Mouse (Mus musculus): ENCODE data around the gene Sf3b5. TPM values are rescaled to one million over a fixed set of nuclear protein-coding genes. Genes with fewer than 3 reads are reported as not detected.
A peak's percentile ranks its signal among the peaks of the same experiment; 100 is the strongest.

Sf3b5 gene
- total RNA-seq (2017): 16.9 and 17.4 TPM in 2 replicates

DNA sequence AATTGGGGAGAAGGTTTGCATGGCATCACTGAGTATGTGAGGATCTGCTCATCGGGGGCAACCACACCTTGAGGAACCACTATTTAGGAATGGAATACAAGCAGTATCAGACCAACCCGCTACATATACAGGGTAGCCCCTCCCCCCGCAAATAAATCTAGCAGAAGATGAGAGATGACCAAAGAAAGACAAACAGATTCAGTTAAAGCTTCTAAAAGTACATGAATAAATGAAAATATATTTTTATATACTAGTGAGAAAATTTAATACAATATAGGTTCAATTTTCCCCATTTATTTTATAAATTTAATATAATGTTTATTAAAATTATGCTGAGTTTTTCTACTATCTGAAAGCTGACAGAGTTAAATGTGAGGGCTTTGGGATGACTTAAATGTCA is at the start of gene Sf3b5:
Gene Sf3b5, plus strand, starts transcription at position 301 of the 400 bp plus-strand sequence.
- ATAC-seq (replicated peaks; ENCODE audit: low read depth, poor library complexity, severe bottlenecking): no peak

DNA sequence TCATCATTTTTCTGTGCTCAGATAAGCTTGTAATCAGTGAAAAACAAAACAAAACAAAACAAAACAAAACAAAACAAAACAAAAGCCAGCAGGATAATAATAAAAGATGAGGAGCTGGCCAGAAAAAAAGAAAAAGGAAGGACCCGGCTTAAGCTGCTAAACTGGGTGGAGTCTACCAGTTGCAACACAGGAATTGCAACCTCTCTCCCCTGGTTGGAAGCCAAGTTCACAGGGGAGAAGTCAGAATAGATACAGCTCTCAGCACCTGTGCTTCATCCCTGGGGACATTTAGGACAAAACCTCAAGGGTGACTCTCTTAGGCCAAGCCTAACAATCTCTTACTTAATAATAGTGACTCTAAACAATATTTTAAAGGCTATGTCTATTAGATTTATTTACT is 49.3 kb upstream of the Sf3b5 start:
- peak; percentile 50 for ATAC-seq (replicated peaks; ENCODE audit: low read depth, poor library complexity, severe bottlenecking)

GRCm38 (mm10) chr10:12957271-12957670 is 47.9 kb upstream of the Sf3b5 start:
- ATAC-seq (replicated peaks; ENCODE audit: low read depth, poor library complexity, severe bottlenecking): peak; percentile 58

DNA sequence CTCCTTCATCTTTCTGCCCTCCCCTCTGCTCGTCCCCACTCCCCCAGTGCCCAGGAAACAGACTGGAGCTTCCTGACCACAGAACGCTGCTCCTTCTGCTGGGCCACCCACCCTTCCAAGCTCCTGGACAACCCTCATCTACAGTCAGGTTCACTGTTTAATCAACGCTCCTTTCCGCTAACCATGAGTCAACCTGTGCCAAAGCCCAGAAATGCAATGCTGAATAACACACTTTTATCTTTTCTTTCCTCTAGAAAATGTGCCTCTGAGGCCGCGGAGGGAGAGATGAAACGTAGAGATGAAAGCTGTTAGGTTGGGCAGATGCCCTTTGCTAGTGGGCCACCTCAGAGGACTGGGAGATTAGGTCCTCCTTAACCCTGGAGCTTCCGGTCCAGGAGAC is 43.6 kb upstream of the Sf3b5 start:
- no peak for ATAC-seq (replicated peaks; ENCODE audit: low read depth, poor library complexity, severe bottlenecking)

DNA sequence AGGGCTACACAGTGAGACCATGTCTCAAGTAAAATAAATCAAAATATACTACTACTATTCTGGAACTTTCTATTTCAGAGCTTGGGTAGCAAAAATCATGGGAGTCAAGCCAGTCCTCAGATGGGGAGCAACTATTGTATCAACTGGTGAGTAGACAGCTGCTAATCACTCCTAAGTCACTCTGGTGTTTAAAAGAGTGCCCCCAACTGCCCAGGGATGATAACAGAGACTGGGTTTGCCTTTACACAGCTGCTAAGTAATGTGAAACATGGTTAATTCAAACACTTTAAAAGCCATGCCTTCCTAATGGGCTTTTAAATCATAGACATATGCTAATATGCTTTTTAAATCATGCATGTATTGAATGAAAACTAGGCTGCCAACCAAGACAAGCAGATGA is 42.9 kb upstream of the Sf3b5 start:
- peak; percentile 33; the same call in 1 of the 2 replicates for ATAC-seq (replicated peaks; ENCODE audit: low read depth, poor library complexity, severe bottlenecking)

GRCm38 (mm10) chr10:12963362-12964147 is 41.6 kb upstream of the Sf3b5 start:
- ATAC-seq (replicated peaks; ENCODE audit: low read depth, poor library complexity, severe bottlenecking): peak; percentile 3; the same call in 1 of the 2 replicates

GRCm38 (mm10) chr10:12964151-12965075 is 40.7 kb upstream of the Sf3b5 start, which contains the start of gene Stx11:
Gene Stx11, minus strand, starts transcription at chr10:12964298.
- ATAC-seq (replicated peaks; ENCODE audit: low read depth, poor library complexity, severe bottlenecking): peak; percentile 74

GRCm38 (mm10) chr10:12965669-12966180 is 39.4 kb upstream of the Sf3b5 start:
- no peak for ATAC-seq (replicated peaks; ENCODE audit: low read depth, poor library complexity, severe bottlenecking)

DNA sequence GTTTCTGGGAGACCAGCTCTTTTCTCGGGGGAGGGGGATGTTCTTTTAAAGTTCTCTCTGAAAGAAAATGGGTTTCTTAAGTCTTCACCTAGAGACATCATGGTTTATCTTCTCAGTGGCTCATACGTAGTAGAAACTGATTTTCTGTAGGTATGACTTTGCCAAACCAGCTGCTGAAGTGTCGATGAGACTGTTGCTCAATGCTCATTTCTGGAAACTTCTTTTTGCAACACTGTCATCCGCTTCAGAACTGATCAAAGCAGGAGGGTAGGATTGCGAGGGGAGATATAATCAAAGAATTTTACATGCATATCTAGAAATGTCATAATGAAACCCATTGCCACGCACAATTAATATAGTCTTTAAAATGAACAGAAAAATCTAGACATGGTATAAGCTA is 30.6 kb upstream of the Sf3b5 start:
- ATAC-seq (replicated peaks; ENCODE audit: low read depth, poor library complexity, severe bottlenecking): no peak

GRCm38 (mm10) chr10:12975461-12975860 is 29.7 kb upstream of the Sf3b5 start:
- ATAC-seq (replicated peaks; ENCODE audit: low read depth, poor library complexity, severe bottlenecking): peak; percentile 94

- ATAC-seq (replicated peaks; ENCODE audit: low read depth, poor library complexity, severe bottlenecking): no peak
Measured at GRCm38 (mm10) chr10:12975957-12976356, 29.2 kb upstream of the Sf3b5 start.

DNA sequence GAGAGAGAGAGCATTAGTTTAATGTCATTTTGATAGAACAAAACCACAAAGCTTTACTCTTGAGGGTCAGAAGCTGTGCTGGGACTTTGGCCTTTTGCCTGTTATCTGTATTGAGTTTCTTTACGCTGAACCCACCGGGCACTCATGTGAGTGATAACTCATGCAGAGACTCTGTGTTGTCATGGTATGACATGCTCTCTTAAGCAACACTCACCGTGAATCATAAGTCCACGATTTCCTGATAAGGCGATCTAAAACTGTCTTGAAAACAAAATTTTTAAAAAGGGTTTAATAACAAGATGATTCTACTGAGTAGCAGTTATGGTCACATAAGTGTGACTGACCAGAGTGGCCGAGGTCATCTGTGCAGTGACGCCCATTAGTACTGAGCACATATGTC is 28.6 kb upstream of the Sf3b5 start:
- no peak for ATAC-seq (replicated peaks; ENCODE audit: low read depth, poor library complexity, severe bottlenecking)

DNA sequence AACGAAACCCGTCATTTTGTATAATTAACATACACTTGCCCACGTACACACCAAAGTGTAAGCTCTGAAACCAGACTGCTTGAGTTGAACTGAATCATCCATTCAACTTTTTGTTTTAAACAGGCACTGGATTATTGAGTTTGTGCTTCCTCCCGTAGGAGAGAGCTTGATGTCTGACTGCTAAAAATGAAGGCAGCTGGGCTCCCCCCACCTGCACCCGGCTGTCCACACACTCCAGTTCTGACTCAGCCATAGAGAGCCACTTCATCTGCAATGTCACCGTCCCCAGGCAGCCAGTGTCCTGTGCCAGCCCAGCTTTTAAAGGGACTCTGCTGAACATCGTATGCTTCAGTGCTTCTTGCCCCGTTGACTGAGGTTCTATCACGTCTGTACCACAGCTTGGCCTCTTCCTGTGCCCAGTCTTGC is 27.3 kb upstream of the Sf3b5 start:
- no peak for ATAC-seq (replicated peaks; ENCODE audit: low read depth, poor library complexity, severe bottlenecking)

- ATAC-seq (replicated peaks; ENCODE audit: low read depth, poor library complexity, severe bottlenecking): no peak
Measured at GRCm38 (mm10) chr10:12981071-12981470, 24.1 kb upstream of the Sf3b5 start.

DNA sequence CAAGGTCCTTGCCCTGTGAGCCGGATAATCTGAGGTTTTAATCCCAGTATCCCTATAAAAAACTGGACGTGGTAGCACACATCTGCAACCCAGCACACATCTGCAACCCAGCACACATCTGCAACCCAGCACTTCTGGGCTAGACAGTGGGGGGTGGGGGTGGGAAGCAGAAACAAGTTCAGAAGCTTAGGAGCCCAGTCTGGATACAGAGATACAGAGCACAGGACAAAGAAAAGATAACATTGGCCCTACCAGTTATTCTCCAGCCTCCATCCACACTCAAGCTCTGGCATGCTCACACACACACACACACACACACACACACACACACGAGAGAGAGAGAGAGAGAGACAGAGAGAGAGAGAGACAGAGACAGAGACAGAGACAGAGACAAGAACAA is 21.6 kb upstream of the Sf3b5 start:
- ATAC-seq (replicated peaks; ENCODE audit: low read depth, poor library complexity, severe bottlenecking): no peak

GRCm38 (mm10) chr10:12985028-12985427 is 20.1 kb upstream of the Sf3b5 start:
- 0 out of 2 replicates have a peak, but pooled peaks have one; percentile 37 for ATAC-seq (replicated peaks; ENCODE audit: low read depth, poor library complexity, severe bottlenecking)

DNA sequence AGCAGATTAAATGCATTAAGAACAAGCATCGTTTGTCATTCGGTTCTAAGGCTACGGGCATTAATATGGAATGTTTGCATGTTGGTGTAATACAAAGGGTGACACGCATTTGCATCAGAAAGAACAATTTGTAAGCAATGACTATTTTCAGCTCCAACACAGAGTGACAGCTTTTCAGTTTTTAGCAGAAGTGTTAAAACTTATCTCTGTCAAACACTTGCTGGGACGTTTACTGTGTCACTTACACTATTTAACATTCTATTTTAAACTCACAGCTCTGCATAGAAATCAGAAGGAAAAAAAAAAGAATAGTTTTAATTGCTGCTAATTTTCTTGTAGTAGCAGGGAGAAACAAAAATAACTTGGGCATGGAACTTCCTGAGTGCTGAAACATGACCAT is 18.7 kb upstream of the Sf3b5 start:
- ATAC-seq (replicated peaks; ENCODE audit: low read depth, poor library complexity, severe bottlenecking): peak; percentile 51

- ATAC-seq (replicated peaks; ENCODE audit: low read depth, poor library complexity, severe bottlenecking): peak; percentile 89
Measured at GRCm38 (mm10) chr10:12986943-12987342, 18.2 kb upstream of the Sf3b5 start.

- ATAC-seq (replicated peaks; ENCODE audit: low read depth, poor library complexity, severe bottlenecking): 0 out of 2 replicates have a peak, but pooled peaks have one; percentile 43
Measured at GRCm38 (mm10) chr10:12991953-12992352, 13.2 kb upstream of the Sf3b5 start.

DNA sequence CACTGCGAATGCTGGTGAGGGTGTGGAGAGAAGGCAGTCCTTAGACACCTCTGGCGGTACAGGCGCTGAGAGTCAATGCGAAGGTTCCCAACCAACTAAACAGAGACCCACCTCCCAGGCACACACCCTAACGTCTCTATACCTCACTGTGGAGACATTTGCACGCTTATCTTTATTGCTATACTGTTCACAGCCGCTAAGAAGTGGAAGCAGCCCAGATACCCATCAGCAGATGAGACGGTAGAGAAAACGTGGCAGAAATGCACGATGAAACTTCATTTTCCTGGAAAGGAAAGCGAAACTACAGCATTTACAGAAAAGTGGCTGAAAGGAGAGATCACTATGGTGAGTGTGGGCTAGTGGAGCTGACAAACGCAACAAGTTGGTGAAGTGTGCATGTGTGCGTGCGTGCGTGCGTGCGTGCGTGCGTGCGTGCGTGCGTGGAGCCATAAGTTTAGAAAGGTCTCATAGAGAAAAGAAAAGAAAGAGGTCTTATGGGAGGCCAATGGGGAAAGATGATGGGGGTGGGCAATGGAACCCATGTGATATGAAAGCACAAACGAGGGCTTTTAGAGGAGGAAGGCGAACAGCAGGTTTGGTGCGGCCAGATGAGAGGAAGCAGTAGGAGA is 11.6 kb upstream of the Sf3b5 start:
- ATAC-seq (replicated peaks; ENCODE audit: low read depth, poor library complexity, severe bottlenecking): no peak
